Mouse (Mus musculus) stomach, embryonic 14.5 days (tissue): ENCODE measurements around the gene Rtkn. TPM values are rescaled to one million over a fixed set of nuclear protein-coding genes. Genes with fewer than 3 reads are reported as not detected.

ENCODE experiments used
- ATAC-seq: fragments of 200-750 bp; cut with Nextera tagmentation; 2 replicates; pipeline ENCODE4 v1.8.0; 2017; ENCODE audit warnings: low read depth, moderate TSS enrichment; ENCODE audit not compliant: insufficient number of reproducible peaks, insufficient read depth, low FRiP score
- H3K27ac ChIP-seq: fragments of 300-500 bp; sonication (generic); 2 replicates; pipeline ENCODE4 v1.5.1; 2014; ENCODE audit warnings: mild to moderate bottlenecking, low read length, moderate library complexity, mixed read lengths
- H3K27me3 ChIP-seq: fragments of 300-500 bp; sonication (generic); 2 replicates; pipeline ENCODE4 v1.6.1; 2014; ENCODE audit warnings: low read length, control low read depth, mixed read lengths; ENCODE audit not compliant: control insufficient read depth, insufficient read depth
- H3K36me3 ChIP-seq: fragments of 300-500 bp; sonication (generic); 2 replicates; pipeline ENCODE4 v1.6.1; 2014; ENCODE audit warnings: mild to moderate bottlenecking, control low read depth, low read length, moderate library complexity, mixed read lengths; ENCODE audit not compliant: control insufficient read depth, insufficient read depth
- H3K4me1 ChIP-seq: fragments of 300-500 bp; sonication (generic); 2 replicates; pipeline ENCODE4 v1.6.1; 2014; ENCODE audit warnings: low read length, control low read depth, mixed read lengths; ENCODE audit not compliant: control insufficient read depth, insufficient read depth
- H3K4me2 ChIP-seq: fragments of 300-500 bp; sonication (generic); replicated peaks from 2 replicates; pipeline ENCODE4 v1.6.1; 2014; ENCODE audit warnings: low read depth, low read length, control low read depth
- H3K4me3 ChIP-seq: fragments of 300-500 bp; sonication (generic); 2 replicates; pipeline ENCODE4 v1.5.1; 2014; ENCODE audit warnings: low read depth, low read length, control low read depth
- H3K9ac ChIP-seq: fragments of 300-500 bp; sonication (generic); replicated peaks from 2 replicates; pipeline ENCODE4 v1.6.1; 2014; ENCODE audit warnings: low read depth, mild to moderate bottlenecking, control low read depth, low read length, moderate library complexity, mixed read lengths
- H3K9me3 ChIP-seq: fragments of 300-500 bp; sonication (generic); 2 replicates; pipeline ENCODE4 v1.6.1; 2016; ENCODE audit warnings: low read depth, low read length, control low read depth; ENCODE audit not compliant: control insufficient read depth
- WGBS: fragments of 180-500 bp; shearing (Covaris S2); extraction: QIAGEN DNeasy Blood & Tissue Kit; methylation state at CpG from one replicate; pipeline ENCODE4 v1.1.7; 2014; 5-methylcytosine and 5-hydroxymethylcytosine counted together
- polyA plus RNA-seq: library from polyadenylated mRNA; unstranded; fragments of >200 nt; fragmentation: Nextera tagmentation; extraction: Ambion mirVana; gene quantifications from 2 replicates; pipeline ENCODE4 v1.2.1, GENCODE M21; 2014

Gene Rtkn
- polyA plus RNA-seq: 18.8 and 19.2 TPM in 2 replicates

DNA sequence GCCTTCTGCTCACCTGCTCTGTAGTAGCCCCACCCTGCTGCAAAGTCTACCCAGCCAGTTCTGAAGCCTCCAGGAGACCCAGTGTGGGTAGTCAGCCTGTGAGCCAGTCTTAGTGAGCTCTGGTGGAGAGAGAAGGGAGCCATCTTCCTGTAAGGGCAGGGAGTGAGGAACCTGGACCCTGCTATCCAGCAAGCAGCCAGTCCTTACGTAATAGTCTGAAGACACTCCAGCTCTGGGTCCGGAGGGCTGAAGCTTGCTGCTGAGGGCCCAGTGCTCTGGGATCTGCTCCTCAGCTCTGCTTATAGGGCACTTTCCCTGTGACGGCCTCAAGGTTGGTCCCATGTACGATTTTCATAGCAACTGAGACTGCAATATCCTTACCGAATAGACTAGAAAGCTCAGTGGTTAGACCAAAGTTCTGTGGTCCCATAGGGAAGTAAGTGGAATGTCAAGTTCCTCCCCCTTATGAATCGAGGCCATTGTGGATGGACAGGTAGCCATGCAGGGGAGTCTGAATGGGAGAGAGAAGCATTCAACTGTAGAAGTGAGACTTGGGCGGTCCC, at the start of gene Rtkn:
Gene Rtkn (plus strand): TSS at position 513 of the 563 bp plus-strand sequence.
- Histone ChIP-seq H3K27ac (peak within 1 kb of the TSS; percentile 100), H3K36me3 (no peaks in the 10 kb centered on the region), H3K9ac (peak within 1 kb of the TSS; percentile 89; the same call in 1 of the 2 replicates), H3K9me3 (no peaks in the 10 kb centered on the region), H3K4me3 (peak within 1 kb of the TSS; percentile 48), H3K4me1 (peaks cover 23% of the 10 kb centered on the region), H3K4me2 (peak within 1 kb of the TSS; percentile 74), H3K27me3 (no peaks in the 10 kb centered on the region)
- 65% methylated on average over 7 of the region's 7 CpGs for WGBS
- no peak for ATAC-seq

DNA sequence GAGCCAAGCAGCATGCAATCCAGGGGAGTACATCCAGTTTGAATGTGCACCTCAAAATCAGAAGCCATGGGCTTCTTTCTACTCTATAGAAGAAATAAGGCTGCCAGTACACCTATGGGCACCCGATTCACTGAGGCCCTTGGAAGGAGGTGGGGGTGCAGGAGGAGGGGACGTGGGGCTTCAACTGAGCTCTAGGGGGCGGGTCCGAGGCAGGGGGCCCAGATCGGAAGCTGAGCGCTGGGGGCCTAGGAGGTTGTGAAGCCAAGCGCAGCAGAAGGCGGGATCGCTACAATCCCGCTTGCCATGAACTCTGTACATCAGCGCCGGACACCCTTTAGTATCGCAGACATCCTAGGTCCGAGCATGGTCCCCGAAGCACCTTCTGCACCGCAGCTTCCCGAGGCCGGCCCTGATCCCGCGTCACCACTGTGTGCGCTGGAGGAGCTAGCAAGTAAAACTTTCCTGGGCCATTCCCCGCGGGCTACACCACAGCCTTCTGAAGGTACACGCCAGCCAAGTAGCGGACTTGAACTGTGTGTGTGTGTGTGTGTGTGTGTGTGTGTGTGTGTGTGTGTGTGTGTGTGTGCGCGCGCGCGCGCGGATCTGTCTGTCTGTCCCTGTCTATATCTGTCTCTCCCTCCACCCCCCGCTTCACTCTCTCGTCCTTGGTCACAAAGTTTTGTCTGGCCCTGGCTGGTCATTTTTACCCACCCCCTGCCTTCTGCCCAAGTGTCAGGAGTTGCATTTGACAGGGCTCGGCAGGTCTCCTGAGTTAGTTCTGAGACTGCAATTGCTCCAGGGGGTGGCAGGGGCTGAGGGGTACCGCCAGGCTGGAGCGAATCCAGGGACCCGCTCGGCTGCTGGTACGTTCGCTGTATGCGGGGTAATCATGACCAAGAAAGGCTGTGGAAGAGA, 48.9 kb upstream of the Rtkn start, which contains the start of gene Lbx2:
Gene Lbx2 (plus strand): TSS at position 247 of the 915 bp plus-strand sequence.
- WGBS: 3% methylated on average over 37 of the region's 42 CpGs
- no peaks in the 10 kb centered on the region for H3K9me3 ChIP-seq
- peak within 1 kb of the TSS; percentile 18; the same call in 1 of the 2 replicates for H3K4me3 ChIP-seq
- no peaks in the 10 kb centered on the region for H3K36me3 ChIP-seq
- no peak for ATAC-seq
- H3K9ac ChIP-seq: no peak within 1 kb of the TSS
- no peak within 1 kb of the TSS for H3K27ac ChIP-seq
- H3K4me2 ChIP-seq: peak within 1 kb of the TSS; percentile 25; the same call in 1 of the 2 replicates
- H3K4me1 ChIP-seq: 0 out of 2 replicates have a peak, but pooled peaks cover 4% of the 10 kb centered on the region
- peaks cover 52% of the 10 kb centered on the region for H3K27me3 ChIP-seq

DNA sequence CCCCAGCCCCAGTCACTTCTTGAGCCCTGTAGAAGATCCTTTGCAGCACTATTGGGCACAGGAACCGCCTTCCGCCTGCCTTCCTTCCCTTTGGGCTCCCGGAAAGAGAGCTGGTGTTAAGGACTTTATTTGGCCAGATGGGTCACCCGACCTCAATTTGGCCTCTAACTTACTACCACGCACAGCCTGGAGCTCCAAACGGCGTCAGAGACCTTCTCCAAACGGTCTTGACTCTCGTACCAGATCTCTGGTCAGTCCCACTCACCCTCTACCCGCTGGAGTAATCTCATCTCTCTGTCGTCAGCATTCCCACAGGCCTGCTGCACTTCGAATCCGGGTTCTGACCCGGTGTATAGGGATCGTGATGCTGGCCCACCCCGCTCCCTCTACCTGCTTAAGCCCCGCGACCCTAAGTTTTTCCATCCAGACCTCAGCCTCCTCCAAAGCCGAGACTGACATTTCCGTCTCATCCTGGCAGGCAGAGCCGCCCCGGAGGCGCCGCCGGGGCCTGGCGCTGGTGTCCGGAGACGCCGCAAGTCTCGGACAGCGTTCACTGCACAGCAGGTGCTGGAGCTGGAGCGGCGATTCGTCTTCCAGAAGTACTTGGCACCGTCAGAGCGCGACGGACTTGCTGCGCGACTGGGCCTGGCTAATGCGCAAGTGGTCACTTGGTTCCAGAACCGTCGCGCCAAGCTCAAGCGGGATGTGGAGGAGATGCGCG, 47.9 kb upstream of the Rtkn start:
- WGBS: 4% methylated on average over 47 of the region's 47 CpGs

GRCm38 (mm10) chr6:83087926-83088260, 47.4 kb upstream of the Rtkn start:
- Histone ChIP-seq H3K4me3 (peak overlapping the region; percentile 18; the same call in 1 of the 2 replicates), H3K4me1 (0 out of 2 replicates have a peak, but pooled peaks cover 4% of the 10 kb centered on the region), H3K27me3 (peaks cover 47% of the 10 kb centered on the region), H3K9me3 (no peaks in the 10 kb centered on the region), H3K9ac (no peak overlapping the region), H3K27ac (no peak overlapping the region), H3K4me2 (peak overlapping the region; percentile 25), H3K36me3 (no peaks in the 10 kb centered on the region)
- WGBS: 13% methylated on average over 9 of the region's 9 CpGs
- ATAC-seq: no peak

More for the DNA sequence above, 47.9 kb upstream of the Rtkn start:
- Histone ChIP-seq H3K4me2 (peak overlapping the region; percentile 25), H3K4me3 (peak overlapping the region; percentile 18; the same call in 1 of the 2 replicates), H3K4me1 (0 out of 2 replicates have a peak, but pooled peaks cover 4% of the 10 kb centered on the region), H3K36me3 (no peaks in the 10 kb centered on the region), H3K9ac (no peak overlapping the region), H3K27me3 (peaks cover 51% of the 10 kb centered on the region), H3K27ac (no peak overlapping the region), H3K9me3 (no peaks in the 10 kb centered on the region)
- ATAC-seq: no peak

GRCm38 (mm10) chr6:83092416-83093127, 42.7 kb upstream of the Rtkn start:
- Histone ChIP-seq H3K4me3 (no peak overlapping the region), H3K36me3 (no peaks in the 10 kb centered on the region), H3K9me3 (no peaks in the 10 kb centered on the region), H3K4me1 (0 out of 2 replicates have a peak, but pooled peaks cover 2% of the 10 kb centered on the region), H3K4me2 (no peak overlapping the region), H3K27ac (no peak overlapping the region), H3K27me3 (peaks cover 16% of the 10 kb centered on the region), H3K9ac (no peak overlapping the region)
- no peak for ATAC-seq
- 29% methylated on average over 6 of the region's 6 CpGs for WGBS

- no peak for ATAC-seq
- no peak overlapping the region for H3K4me3 ChIP-seq
- no peaks in the 10 kb centered on the region for H3K27me3 ChIP-seq
- 42% methylated on average over 6 of the region's 6 CpGs for WGBS
- H3K27ac ChIP-seq: no peak overlapping the region
- no peak overlapping the region for H3K9ac ChIP-seq
- H3K4me1 ChIP-seq: no peaks in the 10 kb centered on the region
- no peaks in the 10 kb centered on the region for H3K9me3 ChIP-seq
- no peaks in the 10 kb centered on the region for H3K36me3 ChIP-seq
- H3K4me2 ChIP-seq: no peak overlapping the region
Measured at GRCm38 (mm10) chr6:83095968-83096367, 39.3 kb upstream of the Rtkn start.

DNA sequence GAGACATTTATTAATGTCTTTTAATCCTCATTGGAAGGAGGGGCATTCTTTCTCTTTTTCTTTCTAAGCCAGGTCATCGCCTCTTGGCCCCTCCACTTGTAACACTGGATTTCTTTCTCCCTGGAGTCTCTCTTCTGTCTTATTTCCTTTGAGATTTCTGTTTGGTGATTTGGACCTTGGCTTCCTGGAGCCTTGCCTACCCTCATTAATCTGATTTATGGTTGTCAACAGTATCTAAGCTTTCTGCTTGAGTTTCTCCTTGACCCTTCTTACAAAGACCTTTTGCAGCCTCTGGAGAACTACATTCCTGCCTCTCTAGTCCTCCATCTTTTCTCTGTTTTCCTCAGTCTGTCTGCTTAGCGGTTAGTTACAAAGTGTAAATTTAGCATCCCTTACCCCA, 36.9 kb upstream of the Rtkn start:
- 38% methylated on average over 2 of the region's 2 CpGs for WGBS
- H3K27ac ChIP-seq: no peak overlapping the region
- ATAC-seq: no peak

More for the DNA sequence above, 36.9 kb upstream of the Rtkn start:
- H3K27me3 ChIP-seq: no peaks in the 10 kb centered on the region
- H3K9me3 ChIP-seq: no peaks in the 10 kb centered on the region
- no peak overlapping the region for H3K9ac ChIP-seq
- no peak overlapping the region for H3K4me3 ChIP-seq
- H3K36me3 ChIP-seq: no peaks in the 10 kb centered on the region
- H3K4me2 ChIP-seq: no peak overlapping the region
- H3K4me1 ChIP-seq: peaks cover 10% of the 10 kb centered on the region; the same call in 1 of the 2 replicates
